Mouse (Mus musculus) stomach, postnatal 0 days (tissue): Measurements from ENCODE around the gene Gnpnat1.

Experiments
- CTCF ChIP-seq: IDR thresholded peaks from 2 replicates; pipeline ENCODE4 v1.5.1; 2016; ENCODE audit warnings: antibody characterized with exemption, low read depth, mild to moderate bottlenecking, moderate library complexity
- EP300 ChIP-seq: optimal IDR thresholded peaks from 2 replicates; pipeline ENCODE3; 2016; ENCODE audit warnings: antibody characterized with exemption

DNA sequence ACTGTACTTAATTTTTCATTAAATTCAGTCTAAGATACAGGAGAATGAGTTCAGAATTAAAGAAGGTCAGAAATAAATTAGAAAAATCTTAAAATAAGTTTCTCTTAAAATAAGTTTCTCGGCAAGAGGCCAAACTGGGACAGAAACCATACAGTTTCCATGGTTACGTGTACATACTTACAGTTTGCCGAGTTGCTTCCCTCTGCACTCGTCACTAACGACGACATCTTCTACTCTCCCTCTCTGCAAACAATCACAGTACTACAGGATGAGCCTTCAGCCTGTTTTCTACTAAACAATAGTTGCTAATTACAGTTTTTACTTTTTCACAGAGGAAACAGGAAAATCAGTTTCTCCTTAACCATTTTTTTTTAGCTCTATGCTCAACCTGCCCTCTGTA is 24.0 kb downstream of the Gnpnat1 start:
- no peak for TF ChIP-seq EP300
- no peak for TF ChIP-seq CTCF
